Mouse (Mus musculus) stomach, embryonic 16.5 days (tissue): ENCODE data around the gene Tbc1d32. TPM values are rescaled to one million over a fixed set of nuclear protein-coding genes. Genes with fewer than 3 reads are reported as not detected.
A peak's percentile ranks its signal among the peaks of the same experiment; 100 is the strongest.

Source experiments
- ATAC-seq: fragments of 200-750 bp; cut with Nextera tagmentation; 2 replicates; pipeline ENCODE4 v1.8.0; 2017; ENCODE audit warnings: moderate number of reproducible peaks, moderate TSS enrichment; ENCODE audit not compliant: insufficient read depth, low FRiP score
- H3K27ac ChIP-seq: fragments of 300-500 bp; sonication (generic); 2 replicates; pipeline ENCODE4 v1.5.1; 2014; ENCODE audit warnings: low read length
- H3K27me3 ChIP-seq: fragments of 300-500 bp; sonication (generic); 2 replicates; pipeline ENCODE4 v1.6.1; 2014; ENCODE audit warnings: low read length, control low read depth, mixed read lengths; ENCODE audit not compliant: control insufficient read depth, insufficient read depth
- H3K36me3 ChIP-seq: fragments of 300-500 bp; sonication (generic); 2 replicates; pipeline ENCODE4 v1.6.1; 2014; ENCODE audit warnings: low read length; ENCODE audit not compliant: control insufficient read depth, insufficient read depth
- H3K4me1 ChIP-seq: fragments of 300-500 bp; sonication (generic); 2 replicates; pipeline ENCODE4 v1.6.1; 2014; ENCODE audit warnings: low read length, control low read depth, mixed read lengths; ENCODE audit not compliant: control insufficient read depth, insufficient read depth
- H3K4me2 ChIP-seq: fragments of 300-500 bp; sonication (generic); 2 replicates; pipeline ENCODE4 v1.6.1; 2014; ENCODE audit warnings: low read depth, low read length, mixed read lengths
- H3K4me3 ChIP-seq: fragments of 300-500 bp; sonication (generic); replicated peaks from 2 replicates; pipeline ENCODE4 v1.5.1; 2014; ENCODE audit warnings: mild to moderate bottlenecking, low read length
- H3K9ac ChIP-seq: fragments of 300-500 bp; sonication (generic); 2 replicates; pipeline ENCODE4 v1.6.1; 2014; ENCODE audit warnings: low read length
- H3K9me3 ChIP-seq: fragments of 300-500 bp; sonication (generic); replicated peaks from 2 replicates; pipeline ENCODE4 v1.6.1; 2016; ENCODE audit warnings: low read length, control low read depth; ENCODE audit not compliant: control insufficient read depth
- WGBS: fragments of 180-500 bp; shearing (Covaris S2); extraction: QIAGEN DNeasy Blood & Tissue Kit; methylation state at CpG from one replicate; pipeline ENCODE4 v1.1.7; 2014; 5-methylcytosine and 5-hydroxymethylcytosine counted together
- polyA plus RNA-seq: library from polyadenylated mRNA; unstranded; fragments of >200 nt; fragmentation: Nextera tagmentation; extraction: Ambion mirVana; gene quantifications from 2 replicates; pipeline ENCODE4 v1.2.1, GENCODE M21; 2015

Gene Tbc1d32
- polyA plus RNA-seq, 1 experiment from 2014 or later = 3.6 TPM

DNA sequence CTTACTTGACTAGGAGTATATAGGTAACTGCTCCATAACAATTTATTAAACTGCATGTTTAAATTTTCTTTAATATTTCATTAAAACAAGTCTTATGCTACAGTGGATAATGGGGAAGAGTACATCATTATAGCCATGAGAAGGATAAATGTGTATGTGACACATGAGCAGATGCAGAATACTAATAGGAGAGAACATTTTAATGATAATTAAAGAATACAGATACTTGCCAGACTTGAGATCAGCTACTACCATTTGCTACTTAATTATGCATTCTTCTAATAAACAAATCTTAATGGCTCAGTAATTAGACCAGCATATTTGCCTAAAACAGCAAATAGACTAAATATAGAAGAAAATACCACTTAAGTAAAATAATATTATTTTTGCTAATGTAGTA, 131.7 kb downstream of the Tbc1d32 start:
- Histone ChIP-seq H3K4me2 (no peak overlapping the region), H3K4me3 (no peak overlapping the region), H3K9ac (no peak overlapping the region), H3K27me3 (no peaks in the 10 kb centered on the region), H3K36me3 (no peaks in the 10 kb centered on the region), H3K27ac (no peak overlapping the region), H3K9me3 (no peaks in the 10 kb centered on the region), H3K4me1 (no peaks in the 10 kb centered on the region)
- no peak for ATAC-seq

- Histone ChIP-seq H3K27me3 (no peaks in the 10 kb centered on the region), H3K9ac (no peak overlapping the region), H3K27ac (no peak overlapping the region), H3K4me3 (no peak overlapping the region), H3K36me3 (no peaks in the 10 kb centered on the region), H3K4me2 (no peak overlapping the region), H3K9me3 (no peaks in the 10 kb centered on the region), H3K4me1 (no peaks in the 10 kb centered on the region)
- no peak for ATAC-seq
- 85% methylated on average over 5 of the region's 5 CpGs for WGBS
Observed at GRCm38 (mm10) chr10:56094586-56094985, 133.9 kb downstream of the Tbc1d32 start.

DNA sequence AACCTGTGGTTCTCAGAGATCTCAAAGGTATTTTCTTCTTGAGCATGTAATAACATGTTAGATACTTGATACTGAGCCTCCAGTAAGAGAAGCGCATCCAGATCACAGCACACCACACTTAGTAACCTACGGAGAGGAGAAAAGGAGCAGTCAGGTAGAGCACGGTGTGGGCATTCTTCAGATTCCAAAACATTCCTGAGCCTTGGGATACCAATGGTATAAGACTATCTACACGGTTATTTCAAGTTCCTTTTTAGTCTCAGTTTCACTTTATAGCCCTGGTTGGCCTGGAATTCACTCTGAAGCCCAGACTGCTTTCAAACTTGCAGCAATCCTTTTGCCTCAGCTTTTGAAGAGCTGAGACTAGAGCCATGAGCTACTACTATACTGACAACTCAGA, 138.8 kb downstream of the Tbc1d32 start:
- no peaks in the 10 kb centered on the region for H3K4me1 ChIP-seq
- ATAC-seq = no peak
- H3K9ac ChIP-seq = no peak overlapping the region
- H3K4me3 ChIP-seq = no peak overlapping the region
- H3K27ac ChIP-seq = no peak overlapping the region
- H3K27me3 ChIP-seq = no peaks in the 10 kb centered on the region
- no peaks in the 10 kb centered on the region for H3K36me3 ChIP-seq
- no peaks in the 10 kb centered on the region for H3K9me3 ChIP-seq
- H3K4me2 ChIP-seq = no peak overlapping the region
- 70% methylated on average over 4 of the region's 4 CpGs for WGBS

DNA sequence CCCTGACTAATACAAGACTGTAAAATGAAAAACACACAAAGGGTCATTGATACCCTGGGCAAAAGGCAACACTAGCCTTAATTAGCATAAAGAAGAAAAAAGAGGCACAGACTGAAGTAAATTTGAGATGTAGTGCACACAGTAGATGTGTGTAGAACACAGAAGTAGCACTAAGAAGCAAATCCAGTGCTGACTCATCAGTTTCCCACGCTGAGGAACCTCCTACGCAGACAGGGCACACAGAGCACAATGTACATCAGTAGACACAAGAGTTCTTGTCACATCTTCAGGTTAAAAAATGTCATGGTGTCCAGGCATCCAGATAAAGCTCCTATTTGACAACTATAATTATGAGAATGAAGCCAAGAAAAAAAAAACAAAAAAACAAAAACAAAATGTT, 165.7 kb downstream of the Tbc1d32 start:
- H3K9ac ChIP-seq = no peak overlapping the region
- H3K9me3 ChIP-seq = no peaks in the 10 kb centered on the region
- WGBS = 86% methylated on average over 2 of the region's 2 CpGs
- ATAC-seq = no peak
- no peaks in the 10 kb centered on the region for H3K36me3 ChIP-seq
- H3K27ac ChIP-seq = no peak overlapping the region
- H3K4me3 ChIP-seq = no peak overlapping the region
- H3K4me2 ChIP-seq = no peak overlapping the region
- H3K27me3 ChIP-seq = no peaks in the 10 kb centered on the region
- no peaks in the 10 kb centered on the region for H3K4me1 ChIP-seq

DNA sequence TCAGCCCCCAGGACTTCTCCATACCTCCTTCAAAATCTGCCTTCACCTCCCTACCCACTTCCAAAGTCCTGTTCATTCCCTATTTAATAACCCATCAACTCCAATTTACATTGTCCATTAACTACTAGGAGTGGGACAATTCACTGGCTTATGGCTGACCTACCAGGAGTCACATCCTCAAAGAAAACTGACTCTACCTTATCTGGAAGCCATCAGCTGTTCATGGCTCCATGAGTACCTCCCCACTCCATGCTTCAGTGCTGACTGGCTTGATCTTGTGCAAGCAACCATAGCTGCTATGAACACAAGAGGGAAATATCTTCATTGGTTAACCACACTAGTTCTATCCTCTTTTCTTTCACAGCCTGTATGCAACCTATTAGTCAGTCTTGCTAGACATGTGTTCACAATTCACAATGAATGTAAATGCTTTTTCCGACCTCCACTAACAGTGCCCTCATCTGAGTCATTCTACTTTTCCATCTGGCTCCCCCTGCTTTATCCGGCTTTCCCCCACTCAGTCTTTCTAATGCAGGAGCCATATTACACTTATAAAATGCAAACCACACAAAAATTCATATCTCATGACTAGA, 167.2 kb downstream of the Tbc1d32 start:
- Histone ChIP-seq H3K9ac (no peak overlapping the region), H3K4me1 (no peaks in the 10 kb centered on the region), H3K36me3 (no peaks in the 10 kb centered on the region), H3K4me2 (no peak overlapping the region), H3K9me3 (no peaks in the 10 kb centered on the region), H3K27me3 (no peaks in the 10 kb centered on the region), H3K4me3 (no peak overlapping the region), H3K27ac (no peak overlapping the region)
- ATAC-seq = no peak
- 87% methylated on average over 2 of the region's 2 CpGs for WGBS

GRCm38 (mm10) chr10:56058979-56059422, 169.5 kb downstream of the Tbc1d32 start:
- WGBS = 80% methylated on average over 3 of the region's 3 CpGs
- H3K27ac ChIP-seq = no peak overlapping the region
- no peaks in the 10 kb centered on the region for H3K9me3 ChIP-seq
- H3K4me1 ChIP-seq = no peaks in the 10 kb centered on the region
- H3K27me3 ChIP-seq = no peaks in the 10 kb centered on the region
- no peaks in the 10 kb centered on the region for H3K36me3 ChIP-seq
- H3K4me3 ChIP-seq = no peak overlapping the region
- no peak overlapping the region for H3K9ac ChIP-seq
- no peak for ATAC-seq
- no peak overlapping the region for H3K4me2 ChIP-seq

- Histone ChIP-seq H3K36me3 (no peaks in the 10 kb centered on the region), H3K9me3 (no peaks in the 10 kb centered on the region), H3K4me1 (no peaks in the 10 kb centered on the region), H3K9ac (no peak overlapping the region), H3K27ac (no peak overlapping the region), H3K4me2 (no peak overlapping the region), H3K27me3 (no peaks in the 10 kb centered on the region), H3K4me3 (no peak overlapping the region)
- peak; percentile 56; the same call in 1 of the 2 replicates for ATAC-seq
Observed at GRCm38 (mm10) chr10:56025400-56025799, 203.1 kb downstream of the Tbc1d32 start.

DNA sequence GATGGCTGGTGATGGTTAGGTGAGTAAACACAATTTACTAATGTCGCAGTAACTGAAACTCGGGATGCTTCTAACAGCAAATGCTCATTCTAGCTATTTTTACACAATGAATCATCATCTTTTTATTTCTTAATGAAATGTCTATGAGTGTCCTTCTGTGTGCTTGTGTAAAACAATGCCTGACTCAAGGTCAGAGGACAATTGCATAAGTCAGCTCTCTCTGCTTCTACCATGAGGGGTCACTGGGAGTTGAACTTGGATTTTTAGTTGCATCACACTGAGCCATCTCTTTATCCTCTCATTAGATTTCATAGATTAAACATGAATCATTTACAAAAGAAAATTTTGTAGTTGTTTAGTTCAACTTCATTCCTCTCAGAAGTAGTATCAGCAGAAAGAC, 203.9 kb downstream of the Tbc1d32 start:
- Histone ChIP-seq H3K9me3 (no peaks in the 10 kb centered on the region), H3K9ac (no peak overlapping the region), H3K4me2 (no peak overlapping the region), H3K27me3 (no peaks in the 10 kb centered on the region), H3K27ac (no peak overlapping the region), H3K4me3 (no peak overlapping the region), H3K4me1 (no peaks in the 10 kb centered on the region), H3K36me3 (no peaks in the 10 kb centered on the region)
- no peak for ATAC-seq
- 75% methylated on average over 2 of the region's 2 CpGs for WGBS

DNA sequence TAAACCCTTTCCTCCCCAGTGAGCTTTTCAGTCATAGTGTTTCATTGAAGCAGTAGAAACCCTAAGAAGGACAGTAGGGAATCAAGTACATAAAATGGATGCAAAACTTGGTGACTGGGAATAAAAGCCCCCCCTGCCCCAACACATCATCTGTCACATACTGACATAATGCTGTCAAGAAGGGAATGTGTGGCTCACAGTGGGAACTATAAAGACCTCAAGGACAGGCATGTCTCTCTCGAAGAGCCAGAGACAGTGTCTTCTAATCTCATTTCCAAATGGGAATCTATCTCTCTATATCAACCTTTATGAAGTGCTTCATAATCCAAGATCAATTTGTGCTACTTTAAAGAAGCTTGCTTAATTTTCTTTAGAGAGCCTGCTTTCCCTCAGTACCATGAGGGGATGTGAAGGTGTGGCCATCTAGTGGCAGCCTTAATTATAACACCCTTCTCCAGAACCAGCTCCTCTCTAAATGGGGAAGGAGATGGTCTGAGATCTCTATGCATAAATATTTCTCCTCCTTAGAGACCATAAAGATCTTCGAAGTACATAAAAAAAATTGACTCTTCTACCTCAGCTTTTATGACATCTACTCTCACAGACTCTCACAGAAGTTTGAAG, 248.5 kb downstream of the Tbc1d32 start:
- Histone ChIP-seq H3K27me3 (no peaks in the 10 kb centered on the region), H3K27ac (no peak overlapping the region), H3K9ac (no peak overlapping the region), H3K4me2 (no peak overlapping the region), H3K4me1 (no peaks in the 10 kb centered on the region), H3K9me3 (no peaks in the 10 kb centered on the region), H3K36me3 (no peaks in the 10 kb centered on the region), H3K4me3 (no peak overlapping the region)
- 0 out of 2 replicates have a peak, but pooled peaks have one; percentile 40 for ATAC-seq
- WGBS = 28% methylated on average over 2 of the region's 2 CpGs
